ENCODE assay signal across 26 mouse cellular contexts in genomic region chr3:99644910-99645309, GRCm38 (mm10).
A peak's percentile ranks its signal among the peaks of the same experiment; 100 is the strongest.
DNase-seq lines count a peak whose midpoint lies in the region; ATAC-seq and TF ChIP-seq lines count a peak whose summit lies in the region.
"Had no signal": no experiment of that assay in that cellular context is flagged by ENCODE, and none has a peak within 500 bp of the region (broad histone marks: within the 10 kb centered on the region; RNA-seq: fewer than 3 reads in every experiment).

No protein-coding gene starts in this region.

- no peak for TF ChIP-seq CTCF in forebrain, postnatal 0 days (IDR thresholded peaks at IDR 0.05; ENCODE audit: low read depth)
- TF ChIP-seq CTCF in brain, embryonic 14.5 days (IDR thresholded peaks at IDR 0.05; ENCODE audit: borderline replicate concordance, extremely low read depth, insufficient read depth, insufficient read length) = no peak

- H3K4me3 ChIP-seq in forebrain, embryonic 13.5 days = no peak overlapping the region
- no peak overlapping the region for H3K4me3 ChIP-seq in forebrain, postnatal 0 days (ENCODE audit: low read depth, low read length)
- no peak overlapping the region for H3K4me3 ChIP-seq in forebrain, embryonic 15.5 days
- no peak overlapping the region for H3K4me3 ChIP-seq in forebrain, embryonic 11.5 days (ENCODE audit: low read depth, low read length)
- no peak overlapping the region for H3K4me3 ChIP-seq in hindbrain, embryonic 13.5 days
- no peak overlapping the region for H3K4me3 ChIP-seq in hindbrain, embryonic 11.5 days (ENCODE audit: low read depth, low read length)
- H3K4me3 ChIP-seq: embryonic facial prominence, embryonic 13.5 days; embryonic facial prominence, embryonic 15.5 days; erythroblast, embryonic 14.5 days had no signal

- no peaks in the 10 kb centered on the region for H3K4me1 ChIP-seq in forebrain, embryonic 13.5 days
- H3K4me1 ChIP-seq in forebrain, postnatal 0 days (ENCODE audit: insufficient read depth) = no peaks in the 10 kb centered on the region
- no peaks in the 10 kb centered on the region for H3K4me1 ChIP-seq in forebrain, embryonic 15.5 days
- no peaks in the 10 kb centered on the region for H3K4me1 ChIP-seq in forebrain, embryonic 11.5 days (replicated peaks; ENCODE audit: control insufficient read depth, insufficient read depth, low read length)
- no peaks in the 10 kb centered on the region for H3K4me1 ChIP-seq in hindbrain, embryonic 13.5 days (replicated peaks)
- H3K4me1 ChIP-seq in hindbrain, embryonic 11.5 days (replicated peaks; ENCODE audit: control insufficient read depth, insufficient read depth, low read length) = no peaks in the 10 kb centered on the region
- H3K4me1 ChIP-seq: embryonic facial prominence, embryonic 13.5 days; embryonic facial prominence, embryonic 15.5 days had no signal

- DNase-seq in forebrain, postnatal 0 days = no peak
- DNase-seq in forebrain, embryonic 11.5 days (ENCODE audit: low spot score) = no peak
- no peak for DNase-seq in hindbrain, embryonic 11.5 days (ENCODE audit: low spot score)
- peak; percentile 33 for DNase-seq in brain, embryonic 14.5 days (ENCODE audit: low read depth)
- DNase-seq: adrenal gland, adult 8-10 months; adrenal gland, postnatal 14 days; adrenal gland, postnatal 36 days; B cell, adult 2 months; cerebellum, adult 11 months; cerebellum, adult 18-20 months; cerebellum, adult 8-10 months; cerebellum, adult 9-11 months; cerebellum, postnatal 14 days; cerebellum, postnatal 36 days; embryo, embryonic 11 days had no signal

- no peaks in the 10 kb centered on the region for H3K27me3 ChIP-seq in forebrain, embryonic 13.5 days
- H3K27me3 ChIP-seq in forebrain, postnatal 0 days (ENCODE audit: insufficient read depth, low read length) = no peaks in the 10 kb centered on the region
- no peaks in the 10 kb centered on the region for H3K27me3 ChIP-seq in forebrain, embryonic 15.5 days
- H3K27me3 ChIP-seq in forebrain, embryonic 11.5 days (ENCODE audit: control insufficient read depth, insufficient read depth, low read length) = no peaks in the 10 kb centered on the region
- H3K27me3 ChIP-seq in hindbrain, embryonic 13.5 days = no peaks in the 10 kb centered on the region
- no peaks in the 10 kb centered on the region for H3K27me3 ChIP-seq in hindbrain, embryonic 11.5 days (ENCODE audit: control insufficient read depth, insufficient read depth, low read length)
- H3K27me3 ChIP-seq: CH12.LX; embryonic facial prominence, embryonic 13.5 days; embryonic facial prominence, embryonic 15.5 days; Patski had no signal

- no peak overlapping the region for H3K9ac ChIP-seq in forebrain, embryonic 13.5 days
- H3K9ac ChIP-seq in forebrain, postnatal 0 days = no peak overlapping the region
- H3K9ac ChIP-seq in forebrain, embryonic 15.5 days (replicated peaks) = no peak overlapping the region
- H3K9ac ChIP-seq in forebrain, embryonic 11.5 days (ENCODE audit: low read length) = no peak overlapping the region
- H3K9ac ChIP-seq in hindbrain, embryonic 13.5 days = no peak overlapping the region
- H3K9ac ChIP-seq in hindbrain, embryonic 11.5 days (ENCODE audit: low read depth, low read length) = no peak overlapping the region
- H3K9ac ChIP-seq: embryonic facial prominence, embryonic 13.5 days; embryonic facial prominence, embryonic 15.5 days had no signal

- H3K4me2 ChIP-seq in forebrain, embryonic 13.5 days = no peak overlapping the region
- H3K4me2 ChIP-seq in forebrain, postnatal 0 days (ENCODE audit: low read depth) = no peak overlapping the region
- H3K4me2 ChIP-seq in forebrain, embryonic 15.5 days (replicated peaks) = no peak overlapping the region
- no peak overlapping the region for H3K4me2 ChIP-seq in forebrain, embryonic 11.5 days (ENCODE audit: low read depth, low read length, severe bottlenecking)
- H3K4me2 ChIP-seq in hindbrain, embryonic 13.5 days = no peak overlapping the region
- H3K4me2 ChIP-seq in hindbrain, embryonic 11.5 days (replicated peaks; ENCODE audit: low read depth, low read length) = no peak overlapping the region
- H3K4me2 ChIP-seq: embryonic facial prominence, embryonic 13.5 days; embryonic facial prominence, embryonic 15.5 days had no signal

- H3K9me3 ChIP-seq in forebrain, embryonic 13.5 days (replicated peaks) = no peaks in the 10 kb centered on the region
- no peaks in the 10 kb centered on the region for H3K9me3 ChIP-seq in forebrain, postnatal 0 days (ENCODE audit: low read length)
- H3K9me3 ChIP-seq in forebrain, embryonic 15.5 days = no peaks in the 10 kb centered on the region
- no peaks in the 10 kb centered on the region for H3K9me3 ChIP-seq in forebrain, embryonic 11.5 days (ENCODE audit: control insufficient read depth, low read length)
- no peaks in the 10 kb centered on the region for H3K9me3 ChIP-seq in hindbrain, embryonic 13.5 days
- H3K9me3 ChIP-seq in hindbrain, embryonic 11.5 days (ENCODE audit: control insufficient read depth, low read length) = no peaks in the 10 kb centered on the region
- H3K9me3 ChIP-seq: embryonic facial prominence, embryonic 13.5 days; embryonic facial prominence, embryonic 15.5 days had no signal

- no peak overlapping the region for H3K27ac ChIP-seq in forebrain, embryonic 13.5 days
- H3K27ac ChIP-seq in forebrain, postnatal 0 days (ENCODE audit: low read depth, low read length) = no peak overlapping the region
- no peak overlapping the region for H3K27ac ChIP-seq in forebrain, embryonic 15.5 days (replicated peaks)
- H3K27ac ChIP-seq in forebrain, embryonic 11.5 days (ENCODE audit: low read depth, low read length) = no peak overlapping the region
- no peak overlapping the region for H3K27ac ChIP-seq in hindbrain, embryonic 13.5 days
- H3K27ac ChIP-seq in hindbrain, embryonic 11.5 days (ENCODE audit: low read depth, low read length) = no peak overlapping the region
- H3K27ac ChIP-seq: embryonic facial prominence, embryonic 13.5 days; embryonic facial prominence, embryonic 15.5 days had no signal

- TF ChIP-seq POLR2A in brain, embryonic 14.5 days (IDR thresholded peaks at IDR 0.05; ENCODE audit: borderline replicate concordance, extremely low read depth, insufficient read depth, insufficient read length, poor library complexity, severe bottlenecking) = no peak

- ATAC-seq in forebrain, embryonic 13.5 days = peak; percentile 58
- no peak for ATAC-seq in forebrain, postnatal 0 days
- ATAC-seq in forebrain, embryonic 15.5 days (replicated peaks) = 0 out of 2 replicates have a peak, but pooled peaks have one; percentile 4
- no peak for ATAC-seq in forebrain, embryonic 11.5 days (replicated peaks; ENCODE audit: low FRiP score)
- peak; percentile 49; the same call in 1 of the 2 replicates for ATAC-seq in hindbrain, embryonic 13.5 days (ENCODE audit: low FRiP score)
- ATAC-seq in hindbrain, embryonic 11.5 days (ENCODE audit: low FRiP score) = no peak
- ATAC-seq: activated CD4-positive, CD25-positive, alpha-beta regulatory T cell, adult 4 months; CD4-positive, CD25-positive, alpha-beta regulatory T cell, adult 4 months; Patski had no signal

- H3K36me3 ChIP-seq in forebrain, embryonic 13.5 days (ENCODE audit: poor library complexity, severe bottlenecking) = no peaks in the 10 kb centered on the region
- H3K36me3 ChIP-seq in forebrain, postnatal 0 days (ENCODE audit: insufficient read depth) = no peaks in the 10 kb centered on the region
- no peaks in the 10 kb centered on the region for H3K36me3 ChIP-seq in forebrain, embryonic 15.5 days
- no peaks in the 10 kb centered on the region for H3K36me3 ChIP-seq in forebrain, embryonic 11.5 days (ENCODE audit: control insufficient read depth, insufficient read depth, low read length)
- H3K36me3 ChIP-seq in hindbrain, embryonic 13.5 days = no peaks in the 10 kb centered on the region
- H3K36me3 ChIP-seq in hindbrain, embryonic 11.5 days (ENCODE audit: control insufficient read depth, insufficient read depth, low read length) = no peaks in the 10 kb centered on the region
- H3K36me3 ChIP-seq: embryonic facial prominence, embryonic 13.5 days; embryonic facial prominence, embryonic 15.5 days; G1E had no signal

- WGBS in forebrain, embryonic 13.5 days = 47% methylated on average over 1 of the region's 1 CpGs
- 19% methylated on average over 1 of the region's 1 CpGs for WGBS in forebrain, postnatal 0 days
- 40% methylated on average over 1 of the region's 1 CpGs for WGBS in forebrain, embryonic 15.5 days
- WGBS in forebrain, embryonic 11.5 days = 73% methylated on average over 1 of the region's 1 CpGs
- WGBS in hindbrain, embryonic 13.5 days = 58% methylated on average over 1 of the region's 1 CpGs
- WGBS in hindbrain, embryonic 11.5 days = 93% methylated on average over 1 of the region's 1 CpGs

Comparison
In these comparisons a context has a peak if more than half of its experiments do, and no peak if none do; other contexts are left out.
1. ATAC-seq: peak in forebrain, embryonic 13.5 days (single experiment), forebrain, embryonic 15.5 days (single experiment) and hindbrain, embryonic 13.5 days (single experiment); none in forebrain, postnatal 0 days (single experiment), forebrain, embryonic 11.5 days (single experiment) and hindbrain, embryonic 11.5 days (single experiment).